Comparison of ENCODE assay signal across 11 mouse cellular contexts in genomic region chr10:67672281-67672680, GRCm38 (mm10).
A peak's percentile ranks its signal among the peaks of the same experiment; 100 is the strongest.
DNase-seq lines count a peak whose midpoint lies in the region; ATAC-seq and TF ChIP-seq lines count a peak whose summit lies in the region.
"Had no signal": no experiment of that assay in that cellular context is flagged by ENCODE, and none has a peak within 500 bp of the region (broad histone marks: within the 10 kb centered on the region; RNA-seq: fewer than 3 reads in every experiment).

No protein-coding gene starts in this region.

- no peak for ATAC-seq in heart, embryonic 13.5 days (ENCODE audit: extremely low read depth, insufficient number of reproducible peaks, low FRiP score, low TSS enrichment)
- peak; percentile 82 for ATAC-seq in neutrophil, adult 5-6 weeks (ENCODE audit: extremely low read depth, insufficient number of reproducible peaks, low FRiP score, poor library complexity, severe bottlenecking)

- WGBS in heart, embryonic 13.5 days: 29% methylated on average over 8 of the region's 8 CpGs
- WGBS in kidney, adult 2 months: 41% methylated on average over 8 of the region's 8 CpGs

- H3K9me3 ChIP-seq in heart, embryonic 13.5 days: no peaks in the 10 kb centered on the region

- DNase-seq in heart, adult 9 months (ENCODE audit: low spot score in 2 of 2): no peak
- DNase-seq in spleen, postnatal 36 days (ENCODE audit: low spot score in 2 of 2): peak; percentile 73 to 78
- DNase-seq in spleen, adult 12 weeks (ENCODE audit: low spot score): no peak
- peak; percentile 46 for DNase-seq in kidney, adult 2 months
- DNase-seq in ovary, adult 18-20 months (ENCODE audit: low spot score): no peak
- no peak for DNase-seq in right cerebral cortex, adult 2 months (ENCODE audit: low spot score in 2 of 2)
- DNase-seq: adrenal gland, adult 8-10 months; liver, embryonic 13.5 days; right cerebral cortex, postnatal 25 days had no signal

- peaks cover 20% of the 10 kb centered on the region for H3K4me1 ChIP-seq in heart, embryonic 13.5 days
- no peaks in the 10 kb centered on the region for H3K4me1 ChIP-seq in kidney, adult 2 months (ENCODE audit: control insufficient read depth, insufficient read depth, low read length)
- H3K4me1 ChIP-seq: liver, embryonic 13.5 days had no signal

- H3K9ac ChIP-seq in heart, embryonic 13.5 days: peak overlapping the region; percentile 63
- H3K9ac ChIP-seq: liver, embryonic 13.5 days had no signal

- H3K4me3 ChIP-seq in heart, embryonic 13.5 days: no peak overlapping the region; the same call in 1 of the 2 replicates
- H3K4me3 ChIP-seq in kidney, adult 2 months (ENCODE audit: insufficient read depth, low read depth, low read length): no peak overlapping the region
- H3K4me3 ChIP-seq: liver, embryonic 13.5 days had no signal

- no peaks in the 10 kb centered on the region for H3K36me3 ChIP-seq in heart, embryonic 13.5 days
- H3K36me3 ChIP-seq in kidney, adult 2 months (ENCODE audit: control insufficient read depth, insufficient read depth, low read length): no peaks in the 10 kb centered on the region
- H3K36me3 ChIP-seq: liver, embryonic 13.5 days had no signal

- no peak for TF ChIP-seq CTCF in kidney, adult 2 months (conservative IDR thresholded peaks at IDR 0.05; ENCODE audit: insufficient read depth, insufficient read length, low read depth, low read length)

- H3K27ac ChIP-seq in heart, embryonic 13.5 days (replicated peaks): peak overlapping the region; percentile 70
- no peak overlapping the region for H3K27ac ChIP-seq in kidney, adult 2 months (ENCODE audit: insufficient read depth, low read depth, low read length)
- H3K27ac ChIP-seq: liver, embryonic 13.5 days had no signal

- H3K4me2 ChIP-seq in heart, embryonic 13.5 days: peak overlapping the region; percentile 57
- H3K4me2 ChIP-seq: liver, embryonic 13.5 days had no signal

- no peaks in the 10 kb centered on the region for H3K27me3 ChIP-seq in heart, embryonic 13.5 days (replicated peaks)
- H3K27me3 ChIP-seq in kidney, adult 2 months (replicated peaks; ENCODE audit: control insufficient read depth, insufficient read depth, low read length): no peaks in the 10 kb centered on the region
- H3K27me3 ChIP-seq: liver, embryonic 13.5 days had no signal

- TF ChIP-seq POLR2A in kidney, adult 2 months (IDR thresholded peaks at IDR 0.05; ENCODE audit: low read depth, low read length): no peak

Comparison
In these comparisons a context has a peak if more than half of its experiments do, and no peak if none do; other contexts are left out.
1. DNase-seq: peak in spleen, postnatal 36 days (2 of 2) and kidney, adult 2 months (single experiment); none in heart, adult 9 months (0 of 2), spleen, adult 12 weeks (single experiment), ovary, adult 18-20 months (single experiment) and right cerebral cortex, adult 2 months (0 of 2).